Mouse (Mus musculus) bone marrow, adult 2 months (tissue): ENCODE measurements around the gene Ptpa. TPM values are rescaled to one million over a fixed set of nuclear protein-coding genes. Genes with fewer than 3 reads are reported as not detected.

Source experiments
- H3K27ac ChIP-seq: fragments of 200-500 bp; 2 replicates; pipeline ENCODE4 v1.5.1; 2012; ENCODE audit warnings: low read depth, mild to moderate bottlenecking, control low read depth, inconsistent platforms, low read length; ENCODE audit not compliant: control insufficient read depth, poor library complexity, insufficient read depth
- H3K4me1 ChIP-seq: fragments of 200-500 bp; 2 replicates; pipeline ENCODE4 v1.6.1; 2011; ENCODE audit warnings: low read length; ENCODE audit not compliant: control insufficient read depth, insufficient read depth
- H3K4me3 ChIP-seq: fragments of 200-500 bp; replicated peaks from 2 replicates; pipeline ENCODE3; 2011; ENCODE audit warnings: mild to moderate bottlenecking, low read depth, low read length, control low read depth; ENCODE audit not compliant: control insufficient read depth
- CTCF ChIP-seq: fragments of 200-500 bp; IDR thresholded peaks from 2 replicates; pipeline ENCODE4 v1.5.1; 2011; ENCODE audit warnings: low read length, control low read depth; ENCODE audit not compliant: control insufficient read depth, insufficient read depth
- POLR2A ChIP-seq: fragments of 200-500 bp; IDR thresholded peaks from 2 replicates; pipeline ENCODE4 v1.6.1; 2011; ENCODE audit warnings: low read depth, mild to moderate bottlenecking, control low read depth, low read length, borderline replicate concordance; ENCODE audit not compliant: control insufficient read depth
- WGBS: fragments of 180-500 bp; shearing (Covaris S2); methylation state at CpG from one replicate; pipeline ENCODE4 v1.1.7; 2018; 5-methylcytosine and 5-hydroxymethylcytosine counted together
- polyA plus RNA-seq: library from polyadenylated mRNA; stranded (reverse); fragments of >200 nt; gene quantifications from 2 replicates; pipeline ENCODE4 v1.2.4, GENCODE M21; 2011; ENCODE audit warnings: low replicate concordance; ENCODE audit not compliant: missing spikeins, insufficient read depth, insufficient read length

Gene Ptpa
- polyA plus RNA-seq, 1 experiment, result 273 TPM

DNA sequence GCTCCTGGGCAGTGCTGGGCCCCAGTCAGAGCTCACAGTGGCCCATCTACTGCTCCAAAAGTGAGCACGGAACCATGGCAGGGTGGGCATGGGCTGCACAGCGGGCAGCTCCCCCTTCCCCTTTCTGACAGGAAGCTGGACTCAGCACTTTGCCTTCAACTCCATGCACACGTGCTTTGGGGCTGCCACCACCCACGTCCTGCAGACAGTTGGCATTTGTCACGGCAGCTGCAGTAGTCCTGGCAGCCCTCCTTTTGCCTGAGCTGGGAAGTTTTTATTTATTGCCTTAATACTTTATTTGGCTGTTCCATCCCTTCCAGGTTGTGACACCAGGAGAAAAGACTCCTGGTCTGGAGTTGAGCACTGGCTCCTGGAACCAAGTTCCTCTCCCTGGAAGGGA is 31.0 kb upstream of the Ptpa start:
- no peaks in the 10 kb centered on the region for H3K4me1 ChIP-seq

GRCm38 (mm10) chr2:30385591-30385990 is 30.2 kb upstream of the Ptpa start:
- 82% methylated on average over 4 of the region's 4 CpGs for WGBS
- Histone ChIP-seq H3K4me1 (no peaks in the 10 kb centered on the region), H3K27ac (no peak overlapping the region), H3K4me3 (no peak overlapping the region)
- no peak for TF ChIP-seq POLR2A
- no peak for TF ChIP-seq CTCF

More for the DNA sequence above, 31.0 kb upstream of the Ptpa start:
- WGBS, result 15% methylated on average over 5 of the region's 5 CpGs
- no peak for TF ChIP-seq POLR2A
- TF ChIP-seq CTCF, result no peak
- H3K4me3 ChIP-seq, result no peak overlapping the region
- no peak overlapping the region for H3K27ac ChIP-seq

GRCm38 (mm10) chr2:30386913-30387312 is 28.9 kb upstream of the Ptpa start:
- no peak overlapping the region for H3K27ac ChIP-seq
- TF ChIP-seq CTCF (no peak), POLR2A (no peak)
- H3K4me3 ChIP-seq, result no peak overlapping the region
- WGBS, result 88% methylated on average over 9 of the region's 9 CpGs
- H3K4me1 ChIP-seq, result no peaks in the 10 kb centered on the region

GRCm38 (mm10) chr2:30389000-30389399 is 26.8 kb upstream of the Ptpa start:
- WGBS, result 94% methylated on average over 2 of the region's 2 CpGs
- Histone ChIP-seq H3K4me1 (peaks cover 2% of the 10 kb centered on the region; the same call in 1 of the 2 replicates), H3K4me3 (no peak overlapping the region), H3K27ac (no peak overlapping the region)
- TF ChIP-seq CTCF (no peak), POLR2A (no peak)

DNA sequence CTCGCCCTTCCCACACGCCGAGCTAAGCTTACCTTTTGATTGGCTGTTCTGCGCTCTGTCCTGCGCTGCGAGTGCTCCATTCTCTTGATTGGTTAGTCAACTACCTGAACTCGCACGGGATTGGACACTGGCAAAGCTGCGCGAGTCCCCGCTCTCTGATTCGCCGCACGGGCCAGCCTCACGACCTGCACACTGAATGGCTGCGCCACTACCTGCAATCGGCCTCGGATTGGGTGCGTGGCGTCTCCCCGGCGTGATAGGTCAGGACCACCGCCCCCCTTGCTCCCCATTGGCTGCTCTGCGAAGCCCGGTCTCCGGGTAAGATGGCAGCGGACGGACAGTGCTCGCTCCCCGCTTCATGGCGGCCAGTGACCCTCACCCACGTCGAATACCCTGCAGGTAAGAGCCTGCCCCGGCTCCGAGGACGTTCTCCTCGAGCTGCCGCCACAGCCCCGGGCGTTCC is 23.7 kb upstream of the Ptpa start, which contains the start of gene Dolpp1:
Dolpp1 (plus strand) TSS at position 141 of the 463 bp plus-strand sequence.
- Histone ChIP-seq H3K4me1 (peaks cover 2% of the 10 kb centered on the region; the same call in 1 of the 2 replicates), H3K4me3 (peak within 1 kb of the TSS; percentile 75), H3K27ac (peak within 1 kb of the TSS; percentile 69)
- TF ChIP-seq CTCF (no peak), POLR2A (peak; percentile 53; the same call in 1 of the 2 replicates)
- WGBS, result under 1% methylated on average over 40 of the region's 40 CpGs

GRCm38 (mm10) chr2:30392577-30393369 is 23.1 kb upstream of the Ptpa start:
- H3K27ac ChIP-seq, result peak overlapping the region; percentile 69
- WGBS, result under 1% methylated on average over 54 of the region's 54 CpGs
- peaks cover 2% of the 10 kb centered on the region; the same call in 1 of the 2 replicates for H3K4me1 ChIP-seq
- TF ChIP-seq CTCF (no peak), POLR2A (peak; percentile 10; the same call in 1 of the 2 replicates)
- peak overlapping the region; percentile 75 for H3K4me3 ChIP-seq

- WGBS, result 58% methylated on average over 1 of the region's 1 CpGs
- TF ChIP-seq CTCF, result no peak
- TF ChIP-seq POLR2A, result no peak
- Histone ChIP-seq H3K4me1 (peaks cover 2% of the 10 kb centered on the region; the same call in 1 of the 2 replicates), H3K4me3 (peak overlapping the region; percentile 75), H3K27ac (no peak overlapping the region)
These were observed 22.5 kb upstream of the Ptpa start for GRCm38 (mm10) chr2:30393370-30393656.

DNA sequence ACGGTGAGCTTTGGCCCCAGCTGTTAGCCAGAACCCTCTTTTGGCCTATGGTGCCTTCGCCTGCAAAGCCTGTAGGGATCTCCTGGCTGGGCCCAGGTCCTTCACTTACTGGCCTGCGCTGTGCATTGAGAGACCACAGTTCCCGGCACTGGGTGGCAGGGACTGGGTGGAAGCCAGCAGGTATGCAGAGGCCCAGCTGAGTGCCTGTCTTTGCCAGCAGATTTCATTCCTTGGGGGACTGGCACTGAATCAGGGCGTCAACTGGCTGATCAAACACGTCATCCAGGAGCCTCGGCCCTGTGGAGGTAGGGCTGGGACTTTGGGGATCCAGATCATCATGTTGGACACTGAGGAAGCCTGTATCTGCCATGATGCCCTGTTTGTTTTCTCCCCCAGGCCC is 20.1 kb upstream of the Ptpa start:
- H3K27ac ChIP-seq, result no peak overlapping the region
- no peak overlapping the region for H3K4me3 ChIP-seq
- peaks cover 2% of the 10 kb centered on the region; the same call in 1 of the 2 replicates for H3K4me1 ChIP-seq
- 88% methylated on average over 7 of the region's 7 CpGs for WGBS
- no peak for TF ChIP-seq POLR2A
- no peak for TF ChIP-seq CTCF

DNA sequence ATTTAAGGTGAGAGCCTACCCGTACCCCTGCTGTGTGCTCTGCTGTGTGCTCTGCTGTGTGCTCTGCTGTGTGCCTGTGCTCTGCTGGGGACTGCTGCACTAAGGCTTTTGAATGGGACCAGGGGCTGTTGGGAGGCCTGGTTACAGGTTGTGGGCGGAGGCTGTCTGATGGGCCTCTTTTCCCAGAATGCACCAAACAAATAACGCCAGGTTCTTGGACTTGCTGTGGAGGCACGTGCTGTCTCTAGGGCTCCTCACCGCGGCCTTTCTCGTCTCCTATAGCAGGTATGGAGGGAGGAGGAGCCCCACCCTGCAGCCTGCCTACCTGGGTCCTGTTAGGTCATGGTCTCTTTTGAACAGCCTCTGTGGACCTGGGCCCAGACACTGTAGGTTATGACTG is 19.6 kb upstream of the Ptpa start:
- no peak overlapping the region for H3K4me3 ChIP-seq
- TF ChIP-seq CTCF, result no peak
- no peak for TF ChIP-seq POLR2A
- H3K4me1 ChIP-seq, result peaks cover 2% of the 10 kb centered on the region; the same call in 1 of the 2 replicates
- H3K27ac ChIP-seq, result no peak overlapping the region
- WGBS, result 91% methylated on average over 7 of the region's 7 CpGs
